Mouse (Mus musculus): ENCODE data around the gene Olfr1336. TPM values are rescaled to one million over a fixed set of nuclear protein-coding genes. Genes with fewer than 3 reads are reported as not detected.

Olfr1336 gene
- total and polyA plus RNA-seq, 3 experiments, result not detected

- DNase-seq (ENCODE audit: extremely low read depth), result no peak
- in situ Hi-C loops (cut with MboI; ENCODE audit: low pct_ligation_motif_present, low pct_unique_long_range_greater_than_20kb, low sequenced_read_pairs) (no loop called here), dilution Hi-C loops (cut with MboI; ENCODE audit: extremely low pct_ligation_motif_present, extremely low pct_unique_long_range_greater_than_20kb, low sequenced_read_pairs) (no loop called here)
Observed at GRCm38 (mm10) chr7:6499655-6500054, 43.7 kb downstream of the Olfr1336 start, which contains the start of gene Olfr1347. Gene Olfr1347 (minus strand): TSS chr7:6499755.

GRCm38 (mm10) chr7:6508648-6509047 lies 52.7 kb downstream of the Olfr1336 start, which contains the start of gene Olfr1348:
Gene Olfr1348 (minus strand): TSS chr7:6508748.
- dilution Hi-C loops (cut with MboI; ENCODE audit: extremely low pct_ligation_motif_present, extremely low pct_unique_long_range_greater_than_20kb, low sequenced_read_pairs) (no loop called here), in situ Hi-C loops (cut with MboI; ENCODE audit: low pct_ligation_motif_present, low pct_unique_long_range_greater_than_20kb, low sequenced_read_pairs) (no loop called here)
- no peak within 1 kb of the TSS for H3K9ac ChIP-seq (ENCODE audit: insufficient read depth, low read depth)
- H3K36me3 ChIP-seq (replicated peaks in 1 of 2; ENCODE audit: control insufficient read depth in 1 of 2, insufficient read depth in 1 of 2, low read length in 1 of 2), result no peaks in the 10 kb centered on the region
- H3K4me3 ChIP-seq (replicated peaks in 1 of 3; ENCODE audit: low read depth in 2 of 3, low read length in 2 of 3, poor library complexity in 1 of 3), result no peak within 1 kb of the TSS
- no peaks in the 10 kb centered on the region for H3K79me2 ChIP-seq (replicated peaks; ENCODE audit: control insufficient read depth, extremely low read depth, insufficient read depth, poor library complexity, severe bottlenecking)
- no peaks in the 10 kb centered on the region for H3K4me1 ChIP-seq (ENCODE audit: control insufficient read depth in 1 of 2, insufficient read depth in 2 of 2)
- H3K27me3 ChIP-seq (replicated peaks), result no peaks in the 10 kb centered on the region
- no peak within 1 kb of the TSS for H3K4me2 ChIP-seq (ENCODE audit: insufficient read depth, low read depth, poor library complexity, severe bottlenecking)
- no peak within 1 kb of the TSS for H3K27ac ChIP-seq (ENCODE audit: insufficient read depth, low read depth)
- TF ChIP-seq CHD1 (IDR thresholded peaks at IDR 0.05; ENCODE audit: low read depth, low read length), result no peak
- TF ChIP-seq ZMIZ1 (IDR thresholded peaks at IDR 0.05; ENCODE audit: low read depth, low read length), result no peak
- peaks cover 39% of the 10 kb centered on the region for H3K9me3 ChIP-seq (replicated peaks; ENCODE audit: low read length)
- DNase-seq (ENCODE audit: extremely low read depth), result no peak

More at GRCm38 (mm10) chr7:6499655-6500054, 43.7 kb downstream of the Olfr1336 start, which contains the start of gene Olfr1347:
- Histone ChIP-seq H3K4me2 (ENCODE audit: insufficient read depth, low read depth, poor library complexity, severe bottlenecking) (no peak within 1 kb of the TSS), H3K79me2 (replicated peaks; ENCODE audit: control insufficient read depth, extremely low read depth, insufficient read depth, poor library complexity, severe bottlenecking) (no peaks in the 10 kb centered on the region), H3K4me1 (ENCODE audit: control insufficient read depth in 1 of 2, insufficient read depth in 2 of 2) (no peaks in the 10 kb centered on the region), H3K9ac (ENCODE audit: insufficient read depth, low read depth) (no peak within 1 kb of the TSS), H3K27me3 (replicated peaks) (no peaks in the 10 kb centered on the region), H3K27ac (ENCODE audit: insufficient read depth, low read depth) (no peak within 1 kb of the TSS), H3K9me3 (replicated peaks; ENCODE audit: low read length) (peaks cover 33% of the 10 kb centered on the region), H3K4me3 (replicated peaks in 1 of 3; ENCODE audit: low read depth in 2 of 3, low read length in 2 of 3, poor library complexity in 1 of 3) (no peak within 1 kb of the TSS), H3K36me3 (replicated peaks in 1 of 2; ENCODE audit: control insufficient read depth in 1 of 2, insufficient read depth in 1 of 2, low read length in 1 of 2) (no peaks in the 10 kb centered on the region)
- no peak for TF ChIP-seq ZNF384 (IDR thresholded peaks at IDR 0.05; ENCODE audit: low read depth, low read length)
- no peak for TF ChIP-seq MAFK (IDR thresholded peaks at IDR 0.05; ENCODE audit: insufficient replicate concordance, low read length)
- TF ChIP-seq USF2 (conservative IDR thresholded peaks at IDR 0.05; ENCODE audit: low read depth, low read length), result no peak
- no peak for TF ChIP-seq IRF4 (IDR thresholded peaks at IDR 0.05; ENCODE audit: low read depth, low read length)
- no peak for TF ChIP-seq MEF2A (IDR thresholded peaks at IDR 0.05; ENCODE audit: borderline replicate concordance, low read depth, low read length)
- TF ChIP-seq RAD21 (IDR thresholded peaks at IDR 0.05; ENCODE audit: low read depth, low read length), result no peak
- no peak for TF ChIP-seq KAT2A (IDR thresholded peaks at IDR 0.05; ENCODE audit: insufficient replicate concordance, low read length)
- no peak for TF ChIP-seq MAX (IDR thresholded peaks at IDR 0.05; ENCODE audit: low read length)

Other genes starting within 250 kb of the Olfr1336 start
- not detected in 2 replicates for gene Zscan5b, start 233.9 kb upstream of the Olfr1336 start, total RNA-seq (2012; rRNA removed)
- gene Zscan5b, start 233.9 kb upstream of the Olfr1336 start, total RNA-seq (2014; rRNA removed), result not detected in 2 replicates
- gene Zscan5b, start 233.9 kb upstream of the Olfr1336 start, polyA plus RNA-seq (2012; ENCODE audit: insufficient read length, low read depth), result not detected in 2 replicates
- gene Epp13, start 203.5 kb upstream of the Olfr1336 start, total RNA-seq (2012; rRNA removed), result not detected in 2 replicates
- gene Epp13, start 203.5 kb upstream of the Olfr1336 start, total RNA-seq (2014; rRNA removed), result not detected in 2 replicates
- not detected in 2 replicates for gene Epp13, start 203.5 kb upstream of the Olfr1336 start, polyA plus RNA-seq (2012; ENCODE audit: insufficient read length, low read depth)
- 0.50 and 0.51 TPM in 2 replicates for gene Zfp667, start 169.6 kb upstream of the Olfr1336 start, total RNA-seq (2012; rRNA removed)
- 0.46 and 0.58 TPM in 2 replicates for gene Zfp667, start 169.6 kb upstream of the Olfr1336 start, total RNA-seq (2014; rRNA removed)
- 0.56 and 0.87 TPM in 2 replicates for gene Zfp667, start 169.6 kb upstream of the Olfr1336 start, polyA plus RNA-seq (2012; ENCODE audit: insufficient read length, low read depth)
- gene Zfp583, start 124.9 kb upstream of the Olfr1336 start, total RNA-seq (2012; rRNA removed), result not detected in 2 replicates
- not detected in 2 replicates for gene Zfp583, start 124.9 kb upstream of the Olfr1336 start, total RNA-seq (2014; rRNA removed)
- gene Zfp583, start 124.9 kb upstream of the Olfr1336 start, polyA plus RNA-seq (2012; ENCODE audit: insufficient read length, low read depth), result not detected in 2 replicates
- gene Gm3854, start 112.4 kb upstream of the Olfr1336 start, total RNA-seq (2012; rRNA removed), result not detected in 2 replicates
- gene Gm3854, start 112.4 kb upstream of the Olfr1336 start, total RNA-seq (2014; rRNA removed), result not detected in 2 replicates
- not detected in 2 replicates for gene Gm3854, start 112.4 kb upstream of the Olfr1336 start, polyA plus RNA-seq (2012; ENCODE audit: insufficient read length, low read depth)
- gene Zfp78, start 92.9 kb upstream of the Olfr1336 start, total RNA-seq (2012; rRNA removed), result not detected in 2 replicates
- not detected in 2 replicates for gene Zfp78, start 92.9 kb upstream of the Olfr1336 start, total RNA-seq (2014; rRNA removed)
- gene Zfp78, start 92.9 kb upstream of the Olfr1336 start, polyA plus RNA-seq (2012; ENCODE audit: insufficient read length, low read depth), result not detected in 2 replicates
- 0.88 and 1.1 TPM in 2 replicates for gene Zfp28, start 72.9 kb upstream of the Olfr1336 start, total RNA-seq (2012; rRNA removed)
- gene Zfp28, start 72.9 kb upstream of the Olfr1336 start, total RNA-seq (2014; rRNA removed), result 0.82 and 2.5 TPM in 2 replicates
- 1.2 TPM in 2 replicates for gene Zfp28, start 72.9 kb upstream of the Olfr1336 start, polyA plus RNA-seq (2012; ENCODE audit: insufficient read length, low read depth)
- gene Smim17, start 57.5 kb upstream of the Olfr1336 start, total RNA-seq (2012; rRNA removed), result not detected in 2 replicates
- not detected in 2 replicates for gene Smim17, start 57.5 kb upstream of the Olfr1336 start, total RNA-seq (2014; rRNA removed)
- not detected in 2 replicates for gene Smim17, start 57.5 kb upstream of the Olfr1336 start, polyA plus RNA-seq (2012; ENCODE audit: insufficient read length, low read depth)
- gene Gm20715, start 45.9 kb upstream of the Olfr1336 start, total RNA-seq (2012; rRNA removed), result not detected in 2 replicates
- gene Gm20715, start 45.9 kb upstream of the Olfr1336 start, total RNA-seq (2014; rRNA removed), result not detected in 2 replicates
- gene Gm20715, start 45.9 kb upstream of the Olfr1336 start, polyA plus RNA-seq (2012; ENCODE audit: insufficient read length, low read depth), result not detected in 2 replicates
- gene Olfr1344, start 17.5 kb upstream of the Olfr1336 start, total RNA-seq (2012; rRNA removed), result not detected in 2 replicates
- not detected in 2 replicates for gene Olfr1344, start 17.5 kb upstream of the Olfr1336 start, total RNA-seq (2014; rRNA removed)
- not detected in 2 replicates for gene Olfr1344, start 17.5 kb upstream of the Olfr1336 start, polyA plus RNA-seq (2012; ENCODE audit: insufficient read length, low read depth)
- not detected in 2 replicates for gene Olfr1346, start 10.9 kb downstream of the Olfr1336 start, total RNA-seq (2012; rRNA removed)
- gene Olfr1346, start 10.9 kb downstream of the Olfr1336 start, total RNA-seq (2014; rRNA removed), result not detected in 2 replicates
- not detected in 2 replicates for gene Olfr1346, start 10.9 kb downstream of the Olfr1336 start, polyA plus RNA-seq (2012; ENCODE audit: insufficient read length, low read depth)
- not detected in 2 replicates for gene Olfr5, start 30.8 kb downstream of the Olfr1336 start, total RNA-seq (2012; rRNA removed)
- gene Olfr5, start 30.8 kb downstream of the Olfr1336 start, total RNA-seq (2014; rRNA removed), result not detected in 2 replicates
- not detected in 2 replicates for gene Olfr5, start 30.8 kb downstream of the Olfr1336 start, polyA plus RNA-seq (2012; ENCODE audit: insufficient read length, low read depth)
- not detected in 2 replicates for gene Olfr1347, start 43.6 kb downstream of the Olfr1336 start, total RNA-seq (2012; rRNA removed)
- gene Olfr1347, start 43.6 kb downstream of the Olfr1336 start, total RNA-seq (2014; rRNA removed), result not detected in 2 replicates
- not detected in 2 replicates for gene Olfr1347, start 43.6 kb downstream of the Olfr1336 start, polyA plus RNA-seq (2012; ENCODE audit: insufficient read length, low read depth)
- not detected in 2 replicates for gene Olfr1348, start 52.6 kb downstream of the Olfr1336 start, total RNA-seq (2012; rRNA removed)
- gene Olfr1348, start 52.6 kb downstream of the Olfr1336 start, total RNA-seq (2014; rRNA removed), result not detected in 2 replicates
- gene Olfr1348, start 52.6 kb downstream of the Olfr1336 start, polyA plus RNA-seq (2012; ENCODE audit: insufficient read length, low read depth), result not detected in 2 replicates
- not detected in 2 replicates for gene Olfr1349, start 66.8 kb downstream of the Olfr1336 start, total RNA-seq (2012; rRNA removed)
- gene Olfr1349, start 66.8 kb downstream of the Olfr1336 start, total RNA-seq (2014; rRNA removed), result not detected in 2 replicates
- gene Olfr1349, start 66.8 kb downstream of the Olfr1336 start, polyA plus RNA-seq (2012; ENCODE audit: insufficient read length, low read depth), result not detected in 2 replicates
- gene Olfr1350, start 108.7 kb downstream of the Olfr1336 start, total RNA-seq (2012; rRNA removed), result not detected in 2 replicates
- gene Olfr1350, start 108.7 kb downstream of the Olfr1336 start, total RNA-seq (2014; rRNA removed), result not detected in 2 replicates
- gene Olfr1350, start 108.7 kb downstream of the Olfr1336 start, polyA plus RNA-seq (2012; ENCODE audit: insufficient read length, low read depth), result not detected in 2 replicates
- gene Zim1, start 240.3 kb downstream of the Olfr1336 start, total RNA-seq (2012; rRNA removed), result not detected in 2 replicates
- not detected in 2 replicates for gene Zim1, start 240.3 kb downstream of the Olfr1336 start, total RNA-seq (2014; rRNA removed)
- gene Zim1, start 240.3 kb downstream of the Olfr1336 start, polyA plus RNA-seq (2012; ENCODE audit: insufficient read length, low read depth), result not detected in 2 replicates

Data from CH12.LX (cell line).